Mouse (Mus musculus) neural tube, embryonic 10.5 days (tissue): Measurements from ENCODE around the gene Tpcn2.

Experiments
- DNase-seq: peaks from one replicate; pipeline ENCODE4 v3.0.0-alpha.2; 2017; ENCODE audit warnings: low spot score; ENCODE audit errors: extremely low spot score

Gene Tpcn2

GRCm38 (mm10) chr7:145206056-145206610 lies 77.7 kb downstream of the Tpcn2 start:
- peak; percentile 89 for DNase-seq

- DNase-seq: peak; percentile 36
These were observed 78.4 kb downstream of the Tpcn2 start for GRCm38 (mm10) chr7:145205363-145205902.

GRCm38 (mm10) chr7:145199711-145200110 lies 84.1 kb downstream of the Tpcn2 start:
- no peak for DNase-seq

- no peak for DNase-seq
These were observed 85.5 kb downstream of the Tpcn2 start for GRCm38 (mm10) chr7:145198223-145198714.

GRCm38 (mm10) chr7:145197711-145198110 lies 86.1 kb downstream of the Tpcn2 start:
- no peak for DNase-seq

GRCm38 (mm10) chr7:145197042-145197441 lies 86.8 kb downstream of the Tpcn2 start:
- no peak for DNase-seq

- no peak for DNase-seq
These were observed 87.5 kb downstream of the Tpcn2 start for GRCm38 (mm10) chr7:145196340-145196739.

GRCm38 (mm10) chr7:145195186-145195927 lies 88.5 kb downstream of the Tpcn2 start:
- DNase-seq: no peak

- DNase-seq: no peak
These were observed 89.2 kb downstream of the Tpcn2 start for GRCm38 (mm10) chr7:145194455-145195161.

- DNase-seq: no peak
These were observed 91.0 kb downstream of the Tpcn2 start for GRCm38 (mm10) chr7:145192836-145193235.

GRCm38 (mm10) chr7:145190520-145190919 lies 93.3 kb downstream of the Tpcn2 start:
- no peak for DNase-seq

- no peak for DNase-seq
These were observed 94.5 kb downstream of the Tpcn2 start for GRCm38 (mm10) chr7:145189342-145189741.

GRCm38 (mm10) chr7:145187802-145188201 lies 96.0 kb downstream of the Tpcn2 start:
- DNase-seq: no peak

GRCm38 (mm10) chr7:145182388-145182787 lies 101.4 kb downstream of the Tpcn2 start:
- no peak for DNase-seq

- DNase-seq: no peak
These were observed 102.3 kb downstream of the Tpcn2 start for GRCm38 (mm10) chr7:145181376-145182034.

GRCm38 (mm10) chr7:145179691-145180091 lies 104.1 kb downstream of the Tpcn2 start:
- no peak for DNase-seq

GRCm38 (mm10) chr7:145176750-145177589 lies 106.8 kb downstream of the Tpcn2 start:
- DNase-seq: no peak

GRCm38 (mm10) chr7:145173563-145173962 lies 110.2 kb downstream of the Tpcn2 start:
- no peak for DNase-seq

- DNase-seq: peak; percentile 56
These were observed 110.7 kb downstream of the Tpcn2 start for GRCm38 (mm10) chr7:145173116-145173515.

GRCm38 (mm10) chr7:145169703-145170102 lies 114.1 kb downstream of the Tpcn2 start:
- no peak for DNase-seq
